Mouse (Mus musculus) testis, adult 10 weeks (tissue): ENCODE data around the gene Ypel1. TPM values are rescaled to one million over a fixed set of nuclear protein-coding genes. Genes with fewer than 3 reads are reported as not detected.

ENCODE experiments used
- polyA plus RNA-seq: library from polyadenylated mRNA; stranded (reverse); fragments of 350-450 nt; fragmentation: Illumina TruSeq; extraction: RNeasy Lipid Tissue Mini Kit (QIAGEN cat#74804); gene quantifications from one replicate; pipeline ENCODE4 v1.2.3, GENCODE M21; 2014; ENCODE audit warnings: low read depth, low replicate concordance

Ypel1 gene
- polyA plus RNA-seq: 204 TPM

GRCm38 (mm10) chr16:17069511-17070443 lies at the start of gene Ypel1:
Gene Ypel1, plus strand, starts transcription at chr16:17069696.

GRCm38 (mm10) chr16:17110771-17111743 lies 41.6 kb downstream of the Ypel1 start, which contains the start of gene Ppil2:
Gene Ppil2, minus strand, starts transcription at chr16:17111257.

GRCm38 (mm10) chr16:17124871-17125520 lies 55.5 kb downstream of the Ypel1 start, which contains the start of gene 2610318N02Rik:
Gene 2610318N02Rik, minus strand, starts transcription at chr16:17125167.

GRCm38 (mm10) chr16:17132089-17132905 lies 62.8 kb downstream of the Ypel1 start, which contains the start of gene Sdf2l1:
Gene Sdf2l1, minus strand, starts transcription at chr16:17132383.

Other genes with a start within 250 kb of the Ypel1 start
- 352 TPM for gene Spag6l, start 240.2 kb upstream of the Ypel1 start, polyA plus RNA-seq
- gene Igll1, start 205.7 kb upstream of the Ypel1 start, polyA plus RNA-seq: not detected
- 22.1 TPM for gene Top3b, start 199.0 kb upstream of the Ypel1 start, polyA plus RNA-seq
- gene Vpreb1, start 198.9 kb upstream of the Ypel1 start, polyA plus RNA-seq: not detected
- gene Ppm1f, start 173.2 kb upstream of the Ypel1 start, polyA plus RNA-seq: 4.1 TPM
- gene Mapk1, start 86.3 kb upstream of the Ypel1 start, polyA plus RNA-seq: 99.5 TPM
- gene Ppil2, start 41.6 kb downstream of the Ypel1 start, polyA plus RNA-seq: 123 TPM
- gene 2610318N02Rik, start 55.5 kb downstream of the Ypel1 start, polyA plus RNA-seq: 188 TPM
- 24.7 TPM for gene Sdf2l1, start 62.7 kb downstream of the Ypel1 start, polyA plus RNA-seq
- gene Ydjc, start 74.9 kb downstream of the Ypel1 start, polyA plus RNA-seq: 9.9 TPM
- gene Ccdc116, start 77.5 kb downstream of the Ypel1 start, polyA plus RNA-seq: 59.5 TPM
- 193 TPM for gene Ube2l3, start 133.0 kb downstream of the Ypel1 start, polyA plus RNA-seq
- gene Rimbp3, start 138.9 kb downstream of the Ypel1 start, polyA plus RNA-seq: 66.6 TPM
- gene Hic2, start 163.9 kb downstream of the Ypel1 start, polyA plus RNA-seq: 0.95 TPM
- 1.1 TPM for gene Tmem191c, start 206.4 kb downstream of the Ypel1 start, polyA plus RNA-seq